Mouse (Mus musculus) embryonic facial prominence, embryonic 13.5 days (tissue): ENCODE results near the gene Gm10318. TPM values are rescaled to one million over a fixed set of nuclear protein-coding genes. Genes with fewer than 3 reads are reported as not detected.

Source experiments
- ATAC-seq: fragments of 200-750 bp; cut with Nextera tagmentation; 2 replicates; pipeline ENCODE4 v1.8.0; 2017; ENCODE audit warnings: low read depth; ENCODE audit not compliant: insufficient number of reproducible peaks, insufficient read depth, low FRiP score, low TSS enrichment
- H3K27ac ChIP-seq: fragments of 300-500 bp; sonication (generic); 2 replicates; pipeline ENCODE4 v1.5.1; 2015; ENCODE audit warnings: moderate library complexity, mild to moderate bottlenecking, inconsistent platforms
- H3K27me3 ChIP-seq: fragments of 300-500 bp; sonication (generic); 2 replicates; pipeline ENCODE4 v1.6.1; 2015; ENCODE audit warnings: mild to moderate bottlenecking, inconsistent platforms
- H3K36me3 ChIP-seq: fragments of 300-500 bp; sonication (generic); 2 replicates; pipeline ENCODE4 v1.6.1; 2015; ENCODE audit warnings: mild to moderate bottlenecking, inconsistent platforms
- H3K4me1 ChIP-seq: fragments of 300-500 bp; sonication (generic); 2 replicates; pipeline ENCODE4 v1.6.1; 2015; ENCODE audit warnings: inconsistent platforms
- H3K4me2 ChIP-seq: fragments of 300-500 bp; sonication (generic); 2 replicates; pipeline ENCODE4 v1.6.1; 2015; ENCODE audit warnings: moderate library complexity, mild to moderate bottlenecking, inconsistent platforms
- H3K4me3 ChIP-seq: fragments of 300-500 bp; sonication (generic); 2 replicates; pipeline ENCODE4 v1.5.1; 2015; ENCODE audit warnings: mild to moderate bottlenecking, inconsistent platforms
- H3K9ac ChIP-seq: fragments of 300-500 bp; sonication (generic); 2 replicates; pipeline ENCODE4 v1.6.1; 2015; ENCODE audit warnings: mild to moderate bottlenecking, inconsistent platforms
- H3K9me3 ChIP-seq: fragments of 300-500 bp; sonication (generic); 2 replicates; pipeline ENCODE4 v1.6.1; 2016; ENCODE audit warnings: inconsistent platforms
- whole genome bisulfite sequencing: fragments of 180-500 bp; shearing (Covaris S2); methylation state at CpG from one replicate; pipeline ENCODE4 v1.1.7; 2015; ENCODE audit warnings: mixed read lengths; 5-methylcytosine and 5-hydroxymethylcytosine counted together
- polyA plus RNA-seq: library from polyadenylated mRNA; unstranded; fragments of >200 nt; fragmentation: Nextera tagmentation; extraction: Ambion mirVana; gene quantifications from 2 replicates; pipeline ENCODE4 v1.2.1, GENCODE M21; 2015

The Gm10318 gene
- polyA plus RNA-seq, 1 experiment from 2014 or later, result not detected

- H3K27ac ChIP-seq, result no peak overlapping the region
- no peak overlapping the region for H3K4me3 ChIP-seq
- no peaks in the 10 kb centered on the region for H3K36me3 ChIP-seq
- peaks cover 12% of the 10 kb centered on the region; the same call in 1 of the 2 replicates for H3K9me3 ChIP-seq
- H3K4me1 ChIP-seq, result no peaks in the 10 kb centered on the region
- 75% methylated on average over 2 of the region's 2 CpGs for WGBS
- ATAC-seq, result no peak
- H3K27me3 ChIP-seq, result no peaks in the 10 kb centered on the region
- no peak overlapping the region for H3K4me2 ChIP-seq
- no peak overlapping the region for H3K9ac ChIP-seq
Measured at GRCm38 (mm10) chr10:77847538-77847937, 5.1 kb upstream of the Gm10318 start.

GRCm38 (mm10) chr10:77861675-77862074, 9.0 kb downstream of the Gm10318 start, which contains the start of gene Gm3285:
Gene Gm3285 (plus strand): TSS chr10:77861975.
- Histone ChIP-seq H3K27ac (no peak within 1 kb of the TSS), H3K4me3 (no peak within 1 kb of the TSS), H3K4me2 (no peak within 1 kb of the TSS), H3K36me3 (no peaks in the 10 kb centered on the region), H3K27me3 (no peaks in the 10 kb centered on the region), H3K9me3 (peaks cover 6% of the 10 kb centered on the region; the same call in 1 of the 2 replicates), H3K4me1 (no peaks in the 10 kb centered on the region), H3K9ac (no peak within 1 kb of the TSS)
- no peak for ATAC-seq
- WGBS, result 54% methylated on average over 7 of the region's 7 CpGs

- H3K27me3 ChIP-seq, result no peaks in the 10 kb centered on the region
- H3K4me1 ChIP-seq, result no peaks in the 10 kb centered on the region
- peak; percentile 53 for ATAC-seq
- H3K36me3 ChIP-seq, result no peaks in the 10 kb centered on the region
- H3K9ac ChIP-seq, result 0 out of 2 replicates have a peak overlapping the region, but pooled peaks have one; percentile 27
- peak overlapping the region; percentile 16; the same call in 1 of the 2 replicates for H3K27ac ChIP-seq
- WGBS, result 32% methylated on average over 14 of the region's 14 CpGs
- peak overlapping the region; percentile 19 for H3K4me3 ChIP-seq
- no peaks in the 10 kb centered on the region for H3K9me3 ChIP-seq
- H3K4me2 ChIP-seq, result peak overlapping the region; percentile 46
Measured at GRCm38 (mm10) chr10:77864067-77864761, 11.6 kb downstream of the Gm10318 start.

GRCm38 (mm10) chr10:77864762-77865143, 12.1 kb downstream of the Gm10318 start:
- no peaks in the 10 kb centered on the region for H3K36me3 ChIP-seq
- H3K27ac ChIP-seq, result no peak overlapping the region
- H3K4me1 ChIP-seq, result no peaks in the 10 kb centered on the region
- no peaks in the 10 kb centered on the region for H3K27me3 ChIP-seq
- no peaks in the 10 kb centered on the region for H3K9me3 ChIP-seq
- 0 out of 2 replicates have a peak overlapping the region, but pooled peaks have one; percentile 27 for H3K9ac ChIP-seq
- peak overlapping the region; percentile 19 for H3K4me3 ChIP-seq
- H3K4me2 ChIP-seq, result peak overlapping the region; percentile 46
- WGBS, result 39% methylated on average over 11 of the region's 11 CpGs
- ATAC-seq, result no peak

GRCm38 (mm10) chr10:77867546-77867945, 14.9 kb downstream of the Gm10318 start:
- Histone ChIP-seq H3K9ac (no peak overlapping the region), H3K9me3 (no peaks in the 10 kb centered on the region), H3K36me3 (no peaks in the 10 kb centered on the region), H3K27me3 (no peaks in the 10 kb centered on the region), H3K4me2 (no peak overlapping the region), H3K4me3 (no peak overlapping the region), H3K4me1 (no peaks in the 10 kb centered on the region), H3K27ac (no peak overlapping the region)
- WGBS, result 7% methylated on average over 1 of the region's 1 CpGs
- no peak for ATAC-seq

DNA sequence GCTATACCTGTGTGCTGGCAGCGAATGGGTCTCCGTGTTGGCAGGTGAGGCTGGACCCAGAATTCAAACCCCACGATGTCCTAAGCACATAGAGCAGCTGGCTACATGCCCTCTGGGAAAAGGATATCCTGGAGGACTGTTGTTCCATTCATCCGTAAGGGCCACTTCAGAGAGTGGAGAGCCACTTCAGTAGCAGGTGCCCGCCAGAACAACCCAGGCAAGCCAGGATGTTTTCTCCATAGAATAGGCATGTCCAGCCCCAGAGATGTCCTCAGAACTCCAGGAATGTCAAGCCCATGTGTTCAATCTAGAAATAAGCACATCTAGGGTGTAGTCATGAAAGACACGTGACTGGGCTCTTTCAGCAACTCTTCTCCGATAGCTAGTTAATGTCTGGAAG, 17.0 kb downstream of the Gm10318 start:
- no peaks in the 10 kb centered on the region for H3K27me3 ChIP-seq
- ATAC-seq, result no peak
- H3K9ac ChIP-seq, result no peak overlapping the region
- WGBS, result 89% methylated on average over 7 of the region's 7 CpGs
- no peak overlapping the region for H3K4me2 ChIP-seq
- no peaks in the 10 kb centered on the region for H3K9me3 ChIP-seq
- H3K27ac ChIP-seq, result no peak overlapping the region
- H3K36me3 ChIP-seq, result no peaks in the 10 kb centered on the region
- no peak overlapping the region for H3K4me3 ChIP-seq
- H3K4me1 ChIP-seq, result no peaks in the 10 kb centered on the region

- Histone ChIP-seq H3K4me1 (no peaks in the 10 kb centered on the region), H3K27ac (no peak overlapping the region), H3K4me2 (no peak overlapping the region), H3K27me3 (no peaks in the 10 kb centered on the region), H3K9ac (no peak overlapping the region), H3K9me3 (no peaks in the 10 kb centered on the region), H3K36me3 (no peaks in the 10 kb centered on the region), H3K4me3 (no peak overlapping the region)
- 63% methylated on average over 6 of the region's 6 CpGs for WGBS
- no peak for ATAC-seq
Measured at GRCm38 (mm10) chr10:77878985-77879384, 26.3 kb downstream of the Gm10318 start.

DNA sequence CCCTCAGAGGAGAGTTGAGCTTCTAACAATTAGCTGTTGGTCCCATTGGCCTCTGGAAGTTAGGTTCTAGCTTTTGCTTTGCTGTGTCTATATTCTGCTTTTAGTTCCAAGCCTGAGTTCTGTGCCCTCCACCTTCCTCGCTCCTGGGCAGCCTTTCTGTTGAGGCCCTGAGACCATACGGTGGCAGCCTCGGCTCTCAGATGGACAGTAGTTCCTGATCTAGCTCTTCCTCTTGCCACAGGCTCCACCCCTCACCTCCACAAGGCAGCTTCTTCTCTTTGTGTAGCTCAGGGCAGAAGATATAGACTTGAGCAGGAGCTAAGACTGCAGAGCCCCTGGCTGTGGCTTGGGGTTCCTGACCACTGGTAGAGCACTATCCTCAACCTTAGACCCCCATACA, 27.6 kb downstream of the Gm10318 start:
- no peak for ATAC-seq

GRCm38 (mm10) chr10:77882553-77882952, 29.9 kb downstream of the Gm10318 start:
- H3K9ac ChIP-seq, result no peak overlapping the region
- no peaks in the 10 kb centered on the region for H3K4me1 ChIP-seq
- H3K27ac ChIP-seq, result no peak overlapping the region
- WGBS, result 91% methylated on average over 5 of the region's 5 CpGs
- H3K4me3 ChIP-seq, result no peak overlapping the region
- no peak overlapping the region for H3K4me2 ChIP-seq
- no peaks in the 10 kb centered on the region for H3K27me3 ChIP-seq
- no peaks in the 10 kb centered on the region for H3K9me3 ChIP-seq
- H3K36me3 ChIP-seq, result no peaks in the 10 kb centered on the region
- ATAC-seq, result no peak

More for the DNA sequence above, 27.6 kb downstream of the Gm10318 start:
- no peak overlapping the region for H3K4me3 ChIP-seq
- H3K4me1 ChIP-seq, result no peaks in the 10 kb centered on the region
- no peak overlapping the region for H3K27ac ChIP-seq
- no peak overlapping the region for H3K9ac ChIP-seq
- no peaks in the 10 kb centered on the region for H3K36me3 ChIP-seq
- H3K9me3 ChIP-seq, result no peaks in the 10 kb centered on the region
- no peaks in the 10 kb centered on the region for H3K27me3 ChIP-seq
- WGBS, result 79% methylated on average over 3 of the region's 3 CpGs
- no peak overlapping the region for H3K4me2 ChIP-seq

GRCm38 (mm10) chr10:77886007-77886747, 33.5 kb downstream of the Gm10318 start:
- Histone ChIP-seq H3K27me3 (no peaks in the 10 kb centered on the region), H3K4me2 (no peak overlapping the region), H3K9ac (no peak overlapping the region), H3K27ac (no peak overlapping the region), H3K9me3 (peaks cover 4% of the 10 kb centered on the region; the same call in 1 of the 2 replicates), H3K4me1 (no peaks in the 10 kb centered on the region), H3K36me3 (no peaks in the 10 kb centered on the region), H3K4me3 (no peak overlapping the region)
- WGBS, result 59% methylated on average over 12 of the region's 12 CpGs
- no peak for ATAC-seq

- 84% methylated on average over 8 of the region's 8 CpGs for WGBS
- Histone ChIP-seq H3K4me2 (no peak overlapping the region), H3K9ac (no peak overlapping the region), H3K27ac (no peak overlapping the region), H3K36me3 (no peaks in the 10 kb centered on the region), H3K4me3 (no peak overlapping the region), H3K9me3 (peaks cover 4% of the 10 kb centered on the region; the same call in 1 of the 2 replicates), H3K4me1 (no peaks in the 10 kb centered on the region), H3K27me3 (no peaks in the 10 kb centered on the region)
- no peak for ATAC-seq
Measured at GRCm38 (mm10) chr10:77890987-77891565, 38.4 kb downstream of the Gm10318 start.
